Mouse (Mus musculus): Measurements from ENCODE around the gene Ddah2. TPM values are rescaled to one million over a fixed set of nuclear protein-coding genes. Genes with fewer than 3 reads are reported as not detected.
"Not testable (repeated sequence)": the region's sequence is repeated elsewhere in the genome, so short reads cannot be mapped to it uniquely, and the experiment has no call there.

Gene Ddah2
- polyA plus RNA-seq, 1 experiment from 2014 or later, result 330 TPM

DNA sequence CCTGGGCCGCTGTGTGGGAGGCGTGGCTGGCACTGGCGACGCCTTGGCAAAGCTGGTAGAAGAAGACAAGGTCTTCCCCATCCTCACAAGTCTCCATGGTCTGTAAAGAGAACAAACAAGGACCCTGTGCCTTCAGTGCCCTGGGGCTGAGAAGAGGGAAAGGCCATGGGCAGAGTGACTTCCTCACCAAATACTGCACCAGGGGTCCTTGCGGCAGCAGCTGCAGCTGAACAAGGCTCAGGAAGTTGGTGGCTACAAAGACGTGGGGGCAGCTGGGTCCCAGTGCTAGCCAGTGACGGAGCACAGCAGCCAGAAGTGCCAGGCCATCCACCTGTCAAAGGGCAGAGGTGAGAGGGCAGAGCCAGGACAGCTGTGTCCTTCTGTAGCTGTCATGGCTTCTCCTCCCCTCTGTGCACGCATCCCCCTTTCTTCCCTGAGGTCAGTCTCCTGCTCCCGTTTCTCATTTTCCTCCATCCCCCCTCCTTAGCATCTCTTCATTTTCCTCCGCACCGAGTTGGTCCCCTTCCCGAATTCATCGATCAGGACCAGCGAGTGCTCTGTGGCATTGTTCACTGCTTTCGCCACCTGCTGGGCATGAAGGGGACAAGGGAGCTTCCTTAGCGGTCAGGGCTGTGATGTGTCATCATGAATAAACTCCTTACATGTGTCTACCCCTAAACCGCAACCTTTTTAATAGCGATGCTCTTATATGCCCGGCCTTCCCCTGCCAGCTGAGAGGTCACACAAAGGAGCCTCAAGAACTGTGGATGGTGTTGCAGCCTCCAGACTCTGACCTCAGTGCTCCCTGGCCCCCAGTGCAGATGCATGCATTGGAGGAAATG lies 28.9 kb upstream of the Ddah2 start:
- Histone ChIP-seq H3K27me3 (no peaks in the 10 kb centered on the region), H3K36me3 (no peaks in the 10 kb centered on the region), H3K4me3 (no peak overlapping the region), H3K9ac (no peak overlapping the region), H3K4me1 (peaks cover 27% of the 10 kb centered on the region), H3K4me2 (0 out of 2 replicates have a peak overlapping the region, but pooled peaks have one; percentile 10), H3K9me3 (no peaks in the 10 kb centered on the region), H3K27ac (no peak overlapping the region)
- ATAC-seq (ENCODE audit: borderline replicate concordance, extremely low read depth, low FRiP score, low TSS enrichment), result no peak
- 38% methylated on average over 19 of the region's 19 CpGs for WGBS

DNA sequence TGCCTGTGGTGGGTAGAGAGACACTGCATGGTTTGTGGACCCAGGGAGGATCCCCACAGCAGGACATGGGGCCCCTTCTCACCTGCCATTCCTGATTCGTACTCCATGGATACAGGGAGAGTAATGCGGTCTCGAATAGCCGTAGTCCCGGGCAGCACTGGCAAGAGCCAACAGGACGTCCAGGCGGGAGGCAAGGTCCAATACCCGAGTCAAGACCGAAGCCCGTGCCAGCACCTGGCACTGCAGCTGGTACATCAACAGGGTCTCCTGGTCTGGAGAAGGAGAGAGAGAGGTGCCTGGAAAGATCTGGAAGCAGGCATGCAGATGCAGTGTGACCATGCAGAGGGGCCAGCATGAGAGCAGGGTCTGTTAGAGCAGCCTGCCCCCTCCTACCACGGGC lies 27.6 kb upstream of the Ddah2 start:
- Histone ChIP-seq H3K9me3 (no peaks in the 10 kb centered on the region), H3K4me3 (no peak overlapping the region), H3K36me3 (no peaks in the 10 kb centered on the region), H3K27me3 (no peaks in the 10 kb centered on the region), H3K4me1 (peaks cover 16% of the 10 kb centered on the region), H3K9ac (no peak overlapping the region), H3K27ac (no peak overlapping the region), H3K4me2 (no peak overlapping the region)
- 87% methylated on average over 11 of the region's 11 CpGs for WGBS
- no peak for ATAC-seq (ENCODE audit: borderline replicate concordance, extremely low read depth, low FRiP score, low TSS enrichment)

DNA sequence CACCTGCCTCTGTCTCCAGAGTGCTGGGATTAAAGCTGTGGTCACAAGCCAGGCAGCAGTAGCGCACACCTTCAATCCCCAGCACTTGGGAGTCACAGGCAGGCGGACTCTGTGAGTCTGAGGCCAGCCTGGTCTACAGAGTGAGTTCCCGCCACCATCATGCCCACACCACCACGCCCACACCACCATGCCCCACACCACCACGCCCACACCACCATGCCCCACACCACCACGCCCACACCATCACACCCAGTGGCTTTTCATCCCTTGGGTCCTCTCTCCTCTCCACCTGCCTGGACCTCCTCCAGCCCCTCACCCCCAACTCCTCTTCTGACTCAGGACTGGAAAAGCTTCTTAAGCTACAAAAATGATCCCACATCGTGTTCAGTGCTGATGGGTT lies 27.0 kb upstream of the Ddah2 start:
- no peaks in the 10 kb centered on the region for H3K27me3 ChIP-seq
- no peak overlapping the region for H3K27ac ChIP-seq
- no peak overlapping the region for H3K9ac ChIP-seq
- H3K36me3 ChIP-seq, result no peaks in the 10 kb centered on the region
- H3K4me3 ChIP-seq, result no peak overlapping the region
- WGBS, result 77% methylated on average over 7 of the region's 7 CpGs
- H3K4me2 ChIP-seq, result no peak overlapping the region
- no peaks in the 10 kb centered on the region for H3K9me3 ChIP-seq
- H3K4me1 ChIP-seq, result peaks cover 11% of the 10 kb centered on the region
- ATAC-seq (ENCODE audit: borderline replicate concordance, extremely low read depth, low FRiP score, low TSS enrichment), result no peak

DNA sequence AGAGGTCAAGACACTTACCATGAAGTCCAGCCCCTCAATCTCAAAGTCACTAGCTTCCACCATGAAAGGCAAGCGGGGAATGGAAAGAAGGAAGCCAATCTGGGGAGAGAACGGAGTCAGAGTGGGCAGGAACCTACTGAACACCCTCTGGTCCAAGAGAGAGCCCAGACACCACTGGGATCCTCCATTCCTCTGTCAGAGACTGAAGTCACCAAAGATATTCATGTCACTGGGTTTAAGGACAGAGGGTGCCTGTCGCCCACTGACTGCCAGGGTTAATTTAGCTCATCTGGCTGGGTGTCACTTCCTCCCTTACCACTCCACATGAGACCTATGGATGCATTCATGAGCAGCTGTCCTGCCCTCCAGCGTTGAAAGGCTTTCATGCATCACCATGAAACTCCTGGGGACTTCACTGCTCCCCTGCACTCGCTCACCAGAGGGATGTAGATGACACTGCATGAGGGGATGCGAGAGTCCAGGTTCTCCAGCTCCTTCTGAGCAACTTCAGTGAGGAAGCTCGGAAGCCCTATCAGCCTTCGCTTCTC lies 26.4 kb upstream of the Ddah2 start:
- no peak for ATAC-seq (ENCODE audit: borderline replicate concordance, extremely low read depth, low FRiP score, low TSS enrichment)
- no peak overlapping the region for H3K4me3 ChIP-seq
- WGBS, result 66% methylated on average over 8 of the region's 8 CpGs
- H3K9ac ChIP-seq, result no peak overlapping the region
- no peak overlapping the region for H3K4me2 ChIP-seq
- H3K9me3 ChIP-seq, result no peaks in the 10 kb centered on the region
- no peak overlapping the region for H3K27ac ChIP-seq
- peaks cover 8% of the 10 kb centered on the region for H3K4me1 ChIP-seq
- no peaks in the 10 kb centered on the region for H3K27me3 ChIP-seq
- no peaks in the 10 kb centered on the region for H3K36me3 ChIP-seq

DNA sequence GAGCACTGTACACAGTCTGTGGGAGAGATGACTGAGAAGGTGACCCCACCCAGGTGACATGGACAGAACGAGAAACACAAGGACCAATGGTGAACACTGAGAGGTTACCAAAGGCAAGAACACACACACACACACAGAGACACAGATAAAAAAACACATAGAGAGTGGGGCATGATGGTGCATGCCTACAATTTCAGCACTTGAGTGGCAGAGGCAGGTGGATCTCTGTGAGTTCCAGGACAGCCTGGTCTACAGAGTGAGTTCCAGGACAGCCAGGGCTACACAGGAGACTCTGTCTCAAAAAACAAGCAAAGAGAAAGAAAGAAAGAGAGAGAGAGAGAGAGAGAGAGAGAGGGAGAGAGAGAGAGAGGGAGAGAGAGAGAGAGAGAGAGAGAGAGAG lies 25.1 kb upstream of the Ddah2 start:
- H3K4me2 ChIP-seq; H3K36me3 ChIP-seq; ATAC-seq (ENCODE audit: borderline replicate concordance, extremely low read depth, low FRiP score, low TSS enrichment); H3K9me3 ChIP-seq; H3K27ac ChIP-seq; H3K4me1 ChIP-seq; H3K9ac ChIP-seq; H3K4me3 ChIP-seq; H3K27me3 ChIP-seq: not testable (repeated sequence)
- 61% methylated on average over 1 of the region's 1 CpGs for WGBS

DNA sequence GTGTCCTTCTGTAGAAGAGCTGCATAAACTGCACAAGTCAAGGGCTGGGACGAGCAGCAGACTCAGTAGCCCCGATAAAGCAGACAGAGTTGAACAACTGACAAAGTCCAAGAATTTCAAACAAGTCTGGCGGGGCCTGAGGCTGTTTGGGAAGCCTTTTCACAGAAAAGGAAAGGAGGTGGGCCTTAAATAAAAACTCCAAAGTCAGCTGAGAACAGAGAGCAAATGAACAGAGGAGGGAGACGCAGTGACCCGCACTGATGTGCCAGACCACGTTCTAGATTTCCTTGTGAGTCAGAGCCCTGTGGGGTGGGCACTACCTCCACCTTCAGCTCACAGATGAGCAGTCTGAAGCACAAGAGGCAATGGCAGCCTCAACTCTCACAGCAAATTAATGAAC lies 23.9 kb upstream of the Ddah2 start:
- Histone ChIP-seq H3K4me3 (no peak overlapping the region), H3K4me2 (no peak overlapping the region), H3K27me3 (no peaks in the 10 kb centered on the region), H3K36me3 (no peaks in the 10 kb centered on the region), H3K9me3 (no peaks in the 10 kb centered on the region), H3K9ac (no peak overlapping the region), H3K27ac (no peak overlapping the region), H3K4me1 (peaks cover 1% of the 10 kb centered on the region; the same call in 1 of the 2 replicates)
- ATAC-seq (ENCODE audit: borderline replicate concordance, extremely low read depth, low FRiP score, low TSS enrichment), result no peak
- WGBS, result 64% methylated on average over 6 of the region's 6 CpGs

DNA sequence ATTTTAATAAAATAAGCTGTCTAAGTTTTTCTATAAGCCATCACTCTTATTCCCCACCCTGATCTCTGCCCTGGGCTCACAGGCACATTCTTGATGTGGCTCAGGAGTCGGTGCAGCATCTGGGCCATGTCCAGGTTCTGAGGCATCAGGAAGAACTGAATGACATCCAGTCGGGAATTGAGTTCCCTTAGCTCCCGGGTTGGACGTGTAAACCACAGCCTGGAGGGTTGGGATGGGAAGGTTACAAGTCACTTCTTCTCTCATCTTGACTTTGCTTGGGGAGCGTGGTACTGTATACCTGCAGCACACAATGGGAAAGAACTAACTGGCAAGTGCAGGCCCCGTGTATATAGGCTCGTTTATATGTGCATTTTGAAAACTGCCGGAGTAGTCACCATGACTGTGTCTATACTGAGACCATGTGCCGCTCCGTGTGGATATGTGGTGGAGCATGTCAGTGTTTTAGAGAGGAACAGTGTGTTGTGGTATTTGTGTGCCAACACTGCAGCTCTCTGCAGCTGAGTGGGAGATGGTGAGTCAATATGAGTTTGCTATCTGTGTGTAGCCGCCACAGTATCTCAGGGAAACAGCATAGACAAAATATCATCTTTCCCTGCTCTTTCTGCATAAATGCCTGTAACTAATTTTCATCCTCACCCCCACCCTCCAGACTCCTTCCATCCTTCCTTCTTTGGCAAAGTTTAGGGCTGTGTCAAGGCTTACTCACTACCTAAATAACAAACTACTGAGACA lies 19.5 kb upstream of the Ddah2 start:
- 75% methylated on average over 11 of the region's 11 CpGs for WGBS
- Histone ChIP-seq H3K36me3 (no peaks in the 10 kb centered on the region), H3K27me3 (no peaks in the 10 kb centered on the region), H3K9ac (no peak overlapping the region), H3K4me1 (peaks cover 5% of the 10 kb centered on the region; the same call in 1 of the 2 replicates), H3K9me3 (no peaks in the 10 kb centered on the region), H3K4me2 (no peak overlapping the region), H3K27ac (no peak overlapping the region), H3K4me3 (no peak overlapping the region)
- no peak for ATAC-seq (ENCODE audit: borderline replicate concordance, extremely low read depth, low FRiP score, low TSS enrichment)

DNA sequence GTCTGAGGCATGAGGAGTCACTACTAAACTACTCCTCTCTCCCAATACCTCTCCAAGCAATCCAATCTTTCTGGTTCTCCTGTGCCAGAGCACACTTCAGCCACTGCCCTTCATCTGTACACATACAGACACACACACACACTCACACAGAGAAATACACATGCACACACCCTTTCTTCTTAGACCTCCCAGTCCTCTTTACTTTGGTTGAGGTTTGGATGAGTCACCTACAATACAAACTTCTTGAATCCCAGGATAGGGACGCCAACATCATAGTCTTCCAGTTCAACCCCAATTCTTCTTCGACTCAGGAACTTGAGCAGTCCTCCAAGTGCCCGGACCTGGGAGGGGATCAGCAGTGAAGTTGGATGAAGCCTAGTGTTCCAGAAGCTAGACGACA lies 15.0 kb upstream of the Ddah2 start:
- H3K27me3 ChIP-seq, result no peaks in the 10 kb centered on the region
- H3K9me3 ChIP-seq, result no peaks in the 10 kb centered on the region
- ATAC-seq (ENCODE audit: borderline replicate concordance, extremely low read depth, low FRiP score, low TSS enrichment), result no peak
- H3K4me3 ChIP-seq, result no peak overlapping the region
- peaks cover 37% of the 10 kb centered on the region for H3K4me1 ChIP-seq
- no peak overlapping the region for H3K4me2 ChIP-seq
- no peak overlapping the region for H3K9ac ChIP-seq
- peak overlapping the region; percentile 4; the same call in 1 of the 2 replicates for H3K27ac ChIP-seq
- H3K36me3 ChIP-seq, result no peaks in the 10 kb centered on the region
- WGBS, result 71% methylated on average over 4 of the region's 4 CpGs

DNA sequence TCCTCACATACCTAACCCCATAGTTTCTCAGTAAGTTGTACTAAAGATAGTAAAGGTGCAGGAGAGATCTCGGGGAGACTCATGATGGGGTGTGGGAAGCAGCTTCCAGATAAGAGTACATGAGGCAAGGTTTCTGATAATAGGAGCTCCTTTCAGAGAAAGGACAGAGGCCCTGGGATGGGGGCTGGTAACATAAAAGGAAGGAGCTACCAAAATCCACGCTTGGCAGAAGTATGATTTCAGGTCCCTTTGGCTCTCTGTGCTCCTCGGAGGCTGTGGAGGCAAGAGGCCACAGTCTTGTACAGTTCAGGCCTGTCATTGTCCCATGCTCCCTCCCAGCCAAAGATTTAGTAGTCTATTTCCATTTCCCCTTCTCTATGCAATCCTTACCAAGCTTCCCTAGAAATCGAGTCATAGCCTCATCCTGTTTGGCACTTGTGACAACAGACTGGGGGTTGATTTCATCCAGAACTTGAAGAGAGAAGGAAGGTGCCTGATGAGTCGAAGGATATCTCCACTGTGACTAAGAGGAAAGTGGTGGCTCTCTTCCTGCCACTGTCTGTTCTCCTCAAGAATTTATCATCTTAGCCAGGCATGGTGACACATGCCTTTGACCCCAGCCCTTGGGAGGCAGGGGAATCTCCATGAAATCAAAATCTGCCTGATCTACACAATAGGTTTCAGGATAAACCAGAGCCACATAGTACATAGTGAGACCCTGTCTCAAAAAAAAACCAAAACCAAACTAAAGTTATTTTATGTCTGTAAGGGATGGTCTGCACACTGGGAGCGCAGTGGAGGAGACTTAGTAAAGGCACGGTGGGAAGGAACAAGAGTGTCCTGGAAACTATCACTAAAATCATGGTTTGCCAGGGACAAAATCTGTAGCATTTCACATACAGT lies 13.7 kb upstream of the Ddah2 start:
- peak overlapping the region; percentile 46 for H3K4me3 ChIP-seq
- peak overlapping the region; percentile 68 for H3K9ac ChIP-seq

DNA sequence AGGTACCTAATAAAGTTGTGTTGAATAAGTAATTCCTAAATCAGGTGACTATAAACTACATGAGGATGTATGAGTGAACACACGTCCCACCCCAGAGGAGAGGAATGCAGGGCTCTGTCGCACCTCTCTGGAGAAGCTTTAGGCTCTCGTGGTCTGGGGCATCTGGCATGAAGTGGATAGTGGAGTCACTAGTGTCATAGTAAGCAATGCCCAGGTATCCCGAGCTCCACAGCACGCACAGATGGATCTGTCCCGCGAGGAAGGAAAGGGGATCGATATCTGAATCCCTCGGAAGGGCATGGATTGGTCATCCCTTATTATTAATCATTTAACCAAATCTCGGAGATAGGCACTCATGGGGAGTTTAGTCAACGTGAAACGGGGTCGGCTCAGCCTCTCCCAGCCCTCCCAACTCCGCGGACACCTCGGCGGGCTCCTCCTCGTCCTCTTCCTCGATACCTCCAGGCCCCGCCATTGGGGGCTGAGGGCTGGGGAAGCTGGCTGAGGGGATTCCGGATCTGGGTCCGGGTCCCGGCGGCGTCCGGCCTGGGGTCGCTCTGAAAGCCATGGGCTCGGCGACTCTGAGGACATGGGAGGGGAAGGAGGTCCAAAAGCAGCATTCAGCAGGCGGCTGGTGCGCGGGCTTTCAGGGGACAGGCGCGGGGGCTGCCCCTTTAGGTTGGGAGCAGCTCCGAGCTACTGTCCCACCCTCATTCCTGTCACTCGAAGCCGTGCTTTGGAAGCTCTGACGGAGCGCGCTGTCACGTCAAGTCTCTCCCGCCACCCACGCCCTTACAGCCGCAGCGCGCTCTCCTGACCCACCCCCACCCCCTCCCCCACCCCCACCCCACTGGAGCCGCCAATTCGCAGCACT lies 12.8 kb upstream of the Ddah2 start:
- H3K4me1 ChIP-seq, result peaks cover 50% of the 10 kb centered on the region
- peak overlapping the region; percentile 46 for H3K4me3 ChIP-seq
- H3K27me3 ChIP-seq, result no peaks in the 10 kb centered on the region
- peak overlapping the region; percentile 89 for H3K27ac ChIP-seq
- H3K9me3 ChIP-seq, result no peaks in the 10 kb centered on the region
- H3K36me3 ChIP-seq, result no peaks in the 10 kb centered on the region
- peak; percentile 74 for ATAC-seq (ENCODE audit: borderline replicate concordance, extremely low read depth, low FRiP score, low TSS enrichment)
- peak overlapping the region; percentile 68 for H3K9ac ChIP-seq
- WGBS, result 3% methylated on average over 40 of the region's 48 CpGs
- peak overlapping the region; percentile 84 for H3K4me2 ChIP-seq

More for the DNA sequence above, 13.7 kb upstream of the Ddah2 start:
- H3K27me3 ChIP-seq, result no peaks in the 10 kb centered on the region
- H3K4me2 ChIP-seq, result peak overlapping the region; percentile 84
- 70% methylated on average over 7 of the region's 7 CpGs for WGBS
- no peak for ATAC-seq (ENCODE audit: borderline replicate concordance, extremely low read depth, low FRiP score, low TSS enrichment)
- H3K27ac ChIP-seq, result peak overlapping the region; percentile 89
- H3K36me3 ChIP-seq, result no peaks in the 10 kb centered on the region
- H3K9me3 ChIP-seq, result no peaks in the 10 kb centered on the region
- H3K4me1 ChIP-seq, result peaks cover 50% of the 10 kb centered on the region
